Mouse (Mus musculus) left cerebral cortex, adult 9 months (tissue): Measurements from ENCODE around the gene Elk4.

ENCODE experiments used
- DNase-seq, 2 experiments: peaks; one replicate each; pipeline ENCODE4 v3.0.0; 2022; ENCODE audit warnings: low spot score in 2 of 2

Gene Elk4

DNA sequence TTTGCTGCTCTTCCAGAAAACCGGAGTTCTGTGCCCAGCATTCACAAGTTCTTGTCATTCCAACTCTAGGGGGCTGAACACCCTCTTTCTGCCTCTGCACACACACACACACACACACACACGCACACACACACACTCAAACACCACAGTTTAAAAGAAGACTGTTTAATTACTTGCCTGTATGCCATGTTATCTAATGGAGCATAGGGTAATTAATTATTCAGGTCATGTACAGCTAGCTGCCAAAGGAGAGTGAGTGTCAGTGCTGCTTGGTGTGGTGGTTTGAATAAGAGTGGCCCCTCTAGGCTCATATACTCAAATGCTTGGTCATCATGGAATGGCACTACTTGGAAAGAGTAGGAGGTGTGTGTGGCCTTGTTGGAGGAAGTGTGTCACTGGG is 23.6 kb upstream of the Elk4 start:
- no peak for DNase-seq

DNA sequence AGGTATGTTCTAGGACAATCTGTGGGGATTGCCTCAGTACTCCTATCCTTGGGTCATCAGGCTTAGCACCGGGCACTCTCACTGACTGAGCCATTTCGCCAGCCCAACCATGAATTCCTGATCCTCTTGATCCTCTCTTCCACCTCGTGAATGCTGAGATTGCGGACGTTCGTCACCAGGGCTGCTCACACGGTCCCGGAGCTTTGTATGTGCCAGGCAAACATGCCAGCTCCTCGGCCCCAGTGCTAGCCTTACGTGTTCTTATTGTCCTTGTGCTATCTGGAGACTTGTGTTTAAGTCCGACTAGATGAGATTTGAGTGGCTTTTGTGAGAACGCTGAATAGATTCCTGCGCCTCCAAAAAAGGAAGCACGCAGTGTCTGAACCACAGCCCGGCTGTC is 20.0 kb upstream of the Elk4 start:
- DNase-seq, result no peak

DNA sequence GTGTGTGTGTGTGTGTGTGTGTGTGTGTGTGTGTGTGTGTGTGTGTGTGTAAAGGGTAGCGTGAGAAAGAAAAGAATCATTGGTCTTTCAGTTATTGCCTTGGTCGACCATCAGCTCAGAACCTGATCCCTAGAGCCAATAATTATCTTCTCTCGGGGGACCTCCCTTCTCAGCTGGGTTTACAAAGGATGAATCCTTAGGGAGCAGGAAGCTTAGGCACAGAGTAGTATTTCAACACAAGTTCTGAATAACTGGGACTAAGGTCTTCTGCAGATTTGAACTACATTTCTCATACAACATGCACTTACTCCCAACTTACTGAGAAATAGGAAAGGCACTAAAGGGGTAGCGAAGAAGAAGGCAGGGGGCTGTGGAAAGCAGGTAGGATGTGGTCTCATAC is 17.9 kb upstream of the Elk4 start:
- DNase-seq, result no peak

DNA sequence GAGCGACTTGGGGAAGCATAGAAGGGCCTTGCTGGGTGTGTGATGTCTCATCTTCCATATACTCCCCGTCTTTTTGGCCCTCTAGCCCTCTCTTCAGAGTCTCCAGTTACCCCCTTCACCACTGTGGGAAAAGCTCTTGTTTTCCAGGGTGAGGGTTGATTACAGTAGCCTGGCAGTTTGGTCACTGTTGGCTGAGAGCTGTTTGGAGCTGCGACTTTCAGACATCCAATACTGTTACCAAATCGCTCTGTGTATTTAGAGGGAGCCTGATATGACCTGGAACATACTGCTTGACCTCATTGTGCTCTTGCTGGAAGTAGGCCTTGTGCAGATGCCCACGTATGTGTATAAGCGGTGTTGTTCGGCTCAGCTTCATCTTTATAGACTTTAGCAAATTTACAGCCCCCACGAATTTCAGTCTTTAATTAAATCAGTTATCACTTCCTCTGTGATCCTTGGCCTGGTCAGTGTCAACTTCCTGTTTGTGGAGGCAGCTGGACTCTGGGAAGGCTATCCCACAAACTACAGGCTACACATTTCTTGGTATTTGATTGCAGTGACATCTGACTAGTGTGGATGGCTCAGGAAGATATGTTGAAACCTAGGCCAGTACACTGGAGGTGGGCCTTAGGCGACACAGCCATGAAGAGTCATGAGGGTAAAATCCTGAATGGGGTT is 17.2 kb upstream of the Elk4 start:
- no peak for DNase-seq

DNA sequence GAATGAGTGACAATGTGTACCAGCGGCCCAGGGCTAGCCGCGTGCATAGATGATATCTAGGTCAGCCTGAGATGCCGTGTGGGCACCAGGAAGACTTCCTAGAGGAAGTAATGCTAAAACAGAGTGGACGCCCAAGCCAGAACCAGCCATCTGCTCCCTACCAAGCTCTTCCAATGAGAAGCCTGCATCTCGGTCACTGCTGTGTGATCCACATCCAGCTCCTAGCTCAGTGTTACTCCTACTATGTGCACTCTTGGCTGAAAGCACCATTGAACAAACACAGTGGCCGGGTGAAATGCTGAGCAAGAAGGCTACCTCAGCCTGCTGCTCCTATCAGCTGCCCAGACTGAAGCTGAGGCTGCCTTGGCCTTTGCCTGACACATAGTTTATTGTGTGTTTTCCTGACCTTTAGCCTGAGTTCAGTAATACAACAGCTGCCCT is 14.8 kb upstream of the Elk4 start:
- DNase-seq, result no peak

DNA sequence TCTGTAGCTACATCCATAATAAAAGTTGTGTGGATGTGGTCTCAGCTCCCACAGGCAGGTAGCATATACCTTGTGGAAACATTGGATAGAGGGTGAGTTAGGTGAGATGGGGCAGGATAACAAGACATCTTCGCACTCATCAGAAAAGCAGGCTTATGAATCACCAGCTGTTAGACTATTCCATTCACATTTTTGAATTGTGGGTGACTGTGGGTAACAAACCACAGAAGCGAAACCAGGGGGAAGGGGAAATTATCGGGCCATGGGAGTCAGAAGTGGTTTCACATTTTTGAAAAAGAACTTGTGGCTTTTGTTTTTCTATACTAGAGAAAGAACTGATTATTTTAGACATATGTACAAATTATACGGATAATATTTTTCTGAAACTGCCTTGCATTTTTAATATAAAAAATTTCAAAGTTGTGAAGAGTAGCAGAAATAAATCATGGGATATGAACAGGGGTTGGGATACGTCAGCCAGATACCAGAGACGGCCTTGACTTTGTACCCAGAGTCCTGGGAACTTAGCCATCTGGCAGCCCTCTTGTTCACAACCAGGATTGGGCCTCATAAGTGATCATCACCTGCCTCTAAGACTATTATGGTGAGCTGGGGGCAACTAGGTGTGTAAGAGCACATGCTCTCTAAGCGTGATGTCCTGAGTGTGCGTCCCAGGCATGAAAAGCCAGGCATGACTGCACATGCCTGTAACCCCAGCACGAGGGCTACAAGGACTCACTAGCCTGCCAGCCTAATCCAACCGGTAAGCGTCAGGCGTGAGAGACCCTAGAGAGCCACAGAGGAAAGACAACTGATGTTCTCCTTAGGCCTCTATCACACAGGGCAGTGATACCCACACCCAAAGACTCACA is 14.0 kb upstream of the Elk4 start:
- no peak for DNase-seq

DNA sequence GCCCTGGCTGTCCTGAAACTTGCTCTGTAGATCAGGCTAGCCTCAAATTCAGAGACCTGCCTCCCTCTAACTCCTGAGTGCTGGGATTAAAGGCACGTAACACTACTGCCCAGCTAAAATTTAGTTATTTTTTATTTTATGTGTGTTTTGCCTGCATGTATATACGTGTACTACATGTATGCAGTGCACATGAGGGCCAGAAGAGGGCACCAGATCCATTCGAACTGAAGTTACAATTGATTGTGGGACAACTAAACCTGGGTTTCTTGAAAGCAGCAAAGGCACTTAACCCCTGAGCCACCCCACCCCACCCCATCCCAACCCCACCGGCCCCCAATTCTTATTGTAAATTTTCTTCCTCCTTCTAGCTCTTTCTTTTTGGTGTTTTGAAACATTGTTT is 12.3 kb upstream of the Elk4 start:
- DNase-seq, result peak in 1 of 2 experiments; percentile 59

DNA sequence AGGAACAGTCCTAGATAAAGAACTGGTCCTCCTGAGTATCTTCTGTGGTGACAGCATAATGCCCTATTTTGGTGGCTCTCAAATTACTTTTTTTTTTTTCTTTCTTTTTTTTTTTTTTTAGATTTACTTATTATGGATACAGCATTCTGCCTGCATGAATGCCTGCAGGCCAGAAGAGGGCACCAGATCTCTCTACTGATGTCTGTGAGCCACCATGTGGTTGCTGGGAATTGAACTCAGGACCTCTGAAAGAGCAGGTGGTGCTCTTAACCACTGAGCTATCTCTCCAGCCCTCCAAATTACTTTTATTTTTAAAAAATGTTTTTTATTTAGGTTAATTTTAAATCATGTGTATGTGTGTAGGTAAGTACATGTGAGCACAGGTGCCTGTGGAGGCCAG is 6.9 kb upstream of the Elk4 start:
- DNase-seq, result no peak

DNA sequence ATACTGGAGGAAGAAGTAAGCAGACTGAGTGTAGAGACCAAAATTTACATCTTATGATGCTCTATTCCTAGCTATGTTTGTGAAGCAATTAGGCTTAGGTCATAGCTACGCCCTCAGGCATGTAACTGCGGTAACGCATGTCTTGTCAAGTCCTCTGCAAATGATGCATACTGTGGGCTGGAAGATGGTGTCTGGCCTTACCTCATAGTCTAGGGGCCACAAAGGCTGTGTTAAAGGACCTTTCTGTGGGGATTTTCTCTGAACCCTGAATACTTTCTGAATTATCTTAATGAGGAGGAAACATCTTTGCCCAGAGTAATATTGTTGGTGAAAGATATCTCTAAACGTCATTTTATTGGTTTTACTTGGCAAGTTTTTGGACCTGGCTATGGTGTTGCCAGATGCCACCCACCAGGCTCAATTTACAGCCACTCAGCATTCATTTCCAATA is 5.5 kb upstream of the Elk4 start:
- DNase-seq, result no peak

DNA sequence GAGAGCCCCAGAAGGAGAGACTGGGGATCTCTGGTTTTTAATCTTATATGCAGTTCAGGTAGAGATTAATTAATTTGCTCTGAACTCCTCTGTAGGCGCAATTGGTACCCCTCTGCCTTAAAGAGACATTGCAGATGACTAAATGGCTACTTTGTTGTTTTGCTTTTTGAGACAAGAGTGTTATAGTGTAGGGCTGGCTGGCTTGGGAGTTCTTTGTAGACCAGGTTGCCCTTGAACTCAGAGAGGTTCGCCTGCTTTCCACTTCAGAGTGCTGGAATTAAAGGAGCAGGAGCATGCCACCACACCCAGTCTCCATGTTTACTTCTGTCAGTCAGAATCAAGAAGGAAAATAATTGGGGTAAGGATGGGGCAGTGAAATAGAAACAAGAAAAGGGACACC is 4.3 kb upstream of the Elk4 start:
- no peak for DNase-seq

DNA sequence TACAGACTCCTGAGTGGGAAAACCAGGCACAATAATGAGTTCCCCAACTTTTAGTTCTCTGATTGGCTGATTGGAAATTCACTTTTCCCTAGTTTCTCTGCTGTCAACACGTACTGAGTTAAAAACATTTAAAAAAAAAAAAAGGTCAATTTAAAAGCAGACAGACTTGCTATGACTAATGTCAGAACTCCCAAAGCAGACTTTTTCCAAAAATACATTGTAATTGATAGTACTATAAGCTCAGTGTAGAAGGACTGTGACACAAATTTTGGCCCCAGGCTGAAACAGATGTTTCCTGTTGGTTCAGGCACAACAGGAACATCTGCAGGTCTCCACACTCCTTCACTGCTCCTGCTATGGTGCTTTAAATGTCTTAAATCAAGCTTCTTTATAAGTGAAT is 3.6 kb upstream of the Elk4 start:
- no peak for DNase-seq

DNA sequence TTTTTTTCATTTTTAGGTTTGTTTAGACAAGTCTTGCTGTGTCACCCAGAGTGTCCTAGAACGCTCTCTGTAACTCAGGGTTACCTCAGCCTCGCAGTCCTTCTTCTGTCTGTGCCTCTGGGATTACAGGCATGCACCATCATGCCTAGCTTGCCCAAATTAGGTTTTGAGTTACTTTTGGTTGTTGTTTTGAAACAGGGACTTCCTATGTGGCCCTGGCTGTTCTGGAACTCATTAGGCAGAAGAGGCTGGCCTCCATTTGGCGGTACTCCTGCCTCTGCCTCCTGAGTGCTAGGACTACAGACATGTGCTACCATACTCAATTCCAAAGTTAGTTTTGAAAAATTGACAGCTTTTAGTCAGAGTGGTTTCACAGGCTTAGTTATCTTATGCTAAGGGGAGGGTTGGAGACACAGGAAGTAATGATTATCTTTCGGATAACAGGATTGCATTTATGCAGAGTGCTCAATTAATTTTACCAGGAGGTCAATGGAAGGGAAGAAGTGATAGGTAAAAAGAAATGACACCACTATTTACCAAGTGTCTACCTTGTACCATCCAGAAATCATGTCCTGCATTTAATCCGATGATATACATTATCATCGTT is 2.7 kb upstream of the Elk4 start:
- DNase-seq, result no peak

DNA sequence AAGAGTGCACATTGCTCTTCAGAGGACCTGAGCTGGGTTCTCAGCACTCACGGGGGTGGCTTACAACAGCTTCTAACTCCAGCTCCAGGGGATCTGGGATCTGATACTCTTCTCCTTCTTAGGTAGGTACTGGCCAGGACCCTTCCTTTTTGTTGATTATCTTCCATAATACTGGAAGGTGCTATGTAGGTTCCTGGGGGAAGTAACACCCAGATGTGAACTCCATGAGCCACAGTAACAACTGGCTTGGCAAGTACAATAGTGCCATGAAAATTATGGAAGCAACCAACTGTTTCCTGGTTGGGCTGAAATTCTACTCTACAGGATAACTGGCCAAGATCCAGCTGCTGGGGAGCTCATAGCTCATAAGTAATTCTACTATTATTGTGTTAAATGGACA is 1.9 kb upstream of the Elk4 start:
- no peak for DNase-seq

DNA sequence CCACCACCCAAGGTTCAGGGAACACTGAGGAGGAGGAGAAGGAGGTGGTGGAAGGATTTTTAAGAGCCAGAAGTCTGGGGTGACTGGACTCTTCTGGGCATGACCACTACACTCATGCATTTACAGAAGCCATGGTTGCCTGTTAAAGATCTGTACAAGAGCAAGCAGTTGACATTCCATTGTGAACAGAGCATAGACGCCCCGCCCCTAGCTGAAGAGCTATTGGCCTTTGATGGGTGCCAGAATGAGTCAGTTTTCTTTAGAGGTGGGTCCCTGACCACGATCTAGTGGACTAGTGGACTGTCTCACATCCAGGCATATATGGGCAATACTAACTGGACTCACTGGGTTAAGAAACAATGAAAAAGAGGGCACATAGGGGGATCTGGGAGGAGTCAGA is 1.4 kb upstream of the Elk4 start:
- no peak for DNase-seq

DNA sequence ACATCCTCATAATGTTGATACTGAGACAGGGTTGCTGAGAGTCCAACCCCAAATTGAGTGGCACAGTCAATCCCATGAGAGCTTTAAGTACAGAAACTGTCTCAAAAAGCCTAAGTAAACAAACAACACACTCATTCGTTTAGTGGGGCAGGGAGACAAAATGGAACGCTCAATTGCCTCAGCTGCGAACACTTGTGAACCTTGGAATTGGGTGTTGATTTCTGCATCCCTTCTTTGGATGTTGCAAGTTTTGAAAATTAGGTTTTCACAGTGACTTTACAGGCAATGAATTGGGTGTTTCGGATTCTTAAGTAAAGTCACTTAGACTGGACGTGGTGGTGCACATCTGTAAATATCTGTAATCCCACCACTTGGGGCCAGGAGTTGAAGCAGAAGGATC is 686 bp upstream of the Elk4 start:
- no peak for DNase-seq

DNA sequence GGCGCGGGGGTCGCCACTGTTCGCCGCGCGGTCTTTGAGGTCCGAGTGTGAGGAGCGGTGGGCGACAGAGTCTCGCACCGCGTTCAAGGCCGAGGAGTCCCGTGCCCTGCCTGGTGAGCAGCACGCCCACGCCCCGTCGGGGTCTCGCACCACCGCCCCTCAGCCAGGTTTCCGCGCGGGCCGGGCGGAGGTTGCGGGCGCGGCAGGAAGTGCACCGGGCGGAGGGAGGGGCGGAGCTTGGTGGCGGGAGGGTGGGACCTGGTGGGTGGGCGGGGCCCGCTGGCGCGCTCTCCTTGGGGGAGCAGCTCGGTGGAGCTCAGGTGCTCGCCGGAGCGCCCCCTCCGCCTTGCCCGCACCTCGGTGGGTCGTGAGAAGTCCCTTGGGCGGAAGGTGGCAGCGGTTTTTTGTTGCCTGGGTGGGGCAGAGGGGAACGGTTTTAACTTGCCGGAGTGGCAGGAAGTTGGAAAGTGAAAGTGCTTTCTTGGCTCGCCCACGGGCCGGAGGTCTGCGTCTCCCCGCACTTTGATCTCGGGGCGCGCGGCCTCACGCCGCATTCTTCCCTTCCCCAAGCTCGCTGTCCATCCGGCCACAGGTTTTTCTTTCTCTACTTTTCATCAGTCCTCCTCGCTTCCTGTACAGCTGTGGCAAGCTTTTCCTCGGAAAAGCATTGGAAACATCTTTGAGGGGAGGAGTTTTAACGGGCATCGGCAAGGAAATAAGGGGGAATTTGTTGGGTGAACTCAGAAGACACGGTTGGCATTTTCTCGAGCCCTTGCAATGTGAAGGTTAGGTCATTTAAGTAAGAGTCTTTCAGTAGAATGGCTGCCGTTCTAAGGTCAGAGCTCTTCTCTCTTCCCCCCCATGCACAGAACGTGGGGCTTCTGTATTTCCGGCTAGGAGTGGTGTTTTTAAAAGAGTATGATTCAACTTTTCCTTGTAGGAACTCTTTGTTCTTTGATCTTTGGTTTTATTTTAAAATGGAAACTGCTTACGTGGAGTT is 721 bp downstream of the Elk4 start:
- peak; percentile 42 to 74 for DNase-seq

DNA sequence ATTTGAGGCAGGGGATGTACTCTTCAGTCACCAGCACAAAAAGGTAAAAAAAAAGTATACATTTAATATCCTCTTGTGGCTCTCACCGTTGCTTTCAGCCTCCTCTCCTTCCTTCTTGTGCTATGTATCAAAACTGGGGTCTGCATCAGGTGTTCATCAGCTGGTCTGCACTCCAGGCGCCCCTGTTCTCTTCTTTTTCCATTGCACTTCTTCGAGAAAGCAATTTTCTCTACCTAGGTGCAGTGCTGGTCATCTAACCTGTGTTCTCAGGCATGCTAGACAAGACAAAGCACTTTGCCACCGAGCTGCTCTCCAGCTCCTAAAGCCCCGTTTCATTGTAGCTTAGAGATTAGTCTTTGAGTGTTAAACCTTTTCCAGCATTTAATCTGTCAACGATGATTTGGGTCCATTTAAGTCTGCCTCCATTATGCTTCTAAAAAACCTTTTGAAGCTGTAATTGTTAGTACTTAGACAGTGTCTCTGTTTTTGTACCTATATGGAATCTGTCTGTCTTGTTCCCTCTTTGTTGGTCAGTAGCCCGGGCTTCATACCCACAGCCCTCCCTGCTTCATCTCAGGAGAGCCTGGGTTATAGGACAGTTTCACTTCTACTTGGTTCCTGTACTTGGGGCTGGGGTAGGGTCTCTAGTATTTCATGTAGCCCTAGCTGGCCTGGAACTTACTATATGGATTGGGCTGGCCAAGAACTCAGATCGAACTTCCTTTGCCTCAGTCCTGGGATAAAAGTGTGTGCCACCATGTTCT is 1.7 kb downstream of the Elk4 start:
- DNase-seq, result no peak

DNA sequence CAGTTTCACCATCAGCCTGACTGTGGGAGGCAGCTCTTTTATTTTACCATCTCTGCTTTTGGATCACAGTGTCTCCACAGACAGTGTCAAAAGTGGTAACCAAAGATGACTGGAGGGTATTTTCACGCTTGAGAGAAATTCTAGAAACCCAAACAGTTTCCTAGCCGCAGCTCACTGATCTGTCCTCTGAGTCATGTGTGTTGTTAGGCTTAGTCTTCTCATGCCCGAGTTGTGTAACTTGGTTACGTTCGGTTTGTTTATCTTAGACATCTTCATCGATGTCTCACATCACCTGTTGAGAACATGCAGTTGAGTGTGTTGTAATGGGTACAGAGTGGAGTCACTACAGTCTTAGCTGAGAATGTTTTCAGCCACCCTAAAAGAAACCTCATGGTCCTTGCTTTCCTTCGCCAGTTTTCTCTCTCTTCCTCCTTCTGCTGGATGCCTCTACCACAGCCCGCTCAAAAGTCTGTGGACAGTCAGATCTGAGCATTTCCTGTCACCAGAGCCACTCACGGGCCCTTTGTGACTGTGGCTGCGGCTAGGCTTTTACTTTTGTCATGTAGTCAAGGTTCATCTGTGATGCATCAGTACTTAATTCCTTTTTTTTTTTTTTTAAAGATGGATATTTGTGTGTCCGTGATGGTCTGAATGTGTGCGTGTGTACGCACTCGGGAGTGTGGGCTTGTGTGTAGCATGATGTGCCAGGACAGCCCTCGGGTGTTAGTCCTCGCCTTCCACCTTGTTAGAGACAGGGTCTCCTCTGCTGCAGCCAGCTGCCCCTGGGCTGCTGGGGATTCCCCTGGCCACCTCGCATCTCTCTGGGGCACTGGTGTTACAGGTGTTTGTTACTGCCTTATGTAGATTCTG is 3.5 kb downstream of the Elk4 start:
- no peak for DNase-seq

DNA sequence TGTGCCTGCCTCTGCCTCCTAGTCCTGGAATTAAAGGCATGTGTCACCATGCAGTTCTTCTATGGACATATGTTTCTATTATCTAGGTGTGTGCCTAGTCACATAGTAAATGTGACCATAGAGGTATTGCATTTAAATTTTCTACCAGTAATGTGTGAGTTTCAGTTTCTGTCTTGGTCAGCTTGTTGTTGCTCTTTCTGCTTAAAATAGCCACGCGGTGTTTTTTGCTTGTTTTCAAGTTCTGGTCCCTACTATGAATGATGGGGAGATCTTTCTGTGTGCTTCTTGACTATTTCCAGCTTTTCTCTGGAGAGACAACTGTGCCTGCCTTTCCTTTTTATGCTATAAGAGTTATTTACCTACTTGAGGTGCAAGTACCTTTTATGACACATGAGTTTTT is 4.4 kb downstream of the Elk4 start:
- DNase-seq, result no peak

DNA sequence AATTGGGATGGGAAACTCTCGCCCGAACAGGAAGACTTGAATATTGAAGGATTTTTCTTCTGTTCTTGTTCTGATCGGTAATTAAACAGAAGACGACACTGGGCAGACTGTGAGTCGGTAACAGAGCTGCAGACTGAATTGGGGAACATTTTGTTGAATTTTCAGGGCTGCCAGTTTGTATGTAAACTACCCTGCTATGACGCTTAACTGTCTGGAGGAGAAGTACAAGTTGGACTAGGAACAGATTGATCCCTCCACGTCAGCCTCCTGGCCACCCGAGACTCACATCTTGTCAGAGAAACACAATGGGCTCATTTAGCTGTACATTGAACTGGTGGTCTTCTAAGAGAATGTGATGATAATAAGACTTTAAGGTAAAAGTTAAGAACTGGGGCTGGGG is 5.5 kb downstream of the Elk4 start:
- no peak for DNase-seq
